Mouse (Mus musculus) layer of hippocampus, adult 2 months (tissue): ENCODE data around the gene Tubb2a. TPM values are rescaled to one million over a fixed set of nuclear protein-coding genes. Genes with fewer than 3 reads are reported as not detected.

ENCODE experiments used
- DNase-seq, 2 experiments: peaks; one replicate each; pipeline ENCODE4 v3.0.0; 2022; ENCODE audit warnings: low spot score in 2 of 2
- H3K27ac ChIP-seq: fragments of 200-600 bp; 2 replicates; pipeline ENCODE4 v1.8.1; 2022
- H3K4me3 ChIP-seq: fragments of 200-600 bp; 2 replicates; pipeline ENCODE4 v1.8.1; 2022; ENCODE audit warnings: mild to moderate bottlenecking
- CTCF ChIP-seq: fragments of 200-600 bp; conservative IDR thresholded peaks from 2 replicates; pipeline ENCODE4 v1.8.1; 2022; ENCODE audit warnings: antibody characterized with exemption, mild to moderate bottlenecking, moderate library complexity
- total RNA-seq, 2 experiments: library from RNA; stranded (reverse); gene quantifications; 2 replicates each; pipeline ENCODE4 v1.2.3; 2021

Tubb2a gene
- total RNA-seq, 2 experiments from 2014 or later: 962 to 1,047 TPM

DNA sequence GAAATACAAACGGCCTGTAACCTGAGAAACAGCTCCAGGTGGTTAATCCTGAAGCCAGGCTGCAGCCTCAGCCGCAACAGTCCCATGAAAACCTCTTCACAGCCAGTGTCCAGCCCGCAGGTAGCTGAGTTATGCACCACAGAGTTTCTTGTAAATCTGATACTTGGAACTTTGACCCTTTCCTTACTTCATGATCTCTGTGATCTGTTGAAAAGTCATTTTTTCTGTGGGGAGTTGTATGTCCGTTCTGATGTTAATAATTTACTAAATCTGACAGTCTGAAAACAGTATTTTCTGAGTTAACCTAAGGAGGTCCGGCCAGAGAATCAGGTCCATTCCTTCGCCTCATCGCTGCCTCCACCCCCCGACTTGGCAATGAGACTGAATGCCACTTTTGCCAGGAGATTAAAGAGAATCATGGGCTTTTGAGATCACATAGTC is 38.9 kb downstream of the Tubb2a start:
- DNase-seq: no peak
- Histone ChIP-seq H3K27ac (no peak overlapping the region), H3K4me3 (peak overlapping the region; percentile 81)
- no peak for TF ChIP-seq CTCF

DNA sequence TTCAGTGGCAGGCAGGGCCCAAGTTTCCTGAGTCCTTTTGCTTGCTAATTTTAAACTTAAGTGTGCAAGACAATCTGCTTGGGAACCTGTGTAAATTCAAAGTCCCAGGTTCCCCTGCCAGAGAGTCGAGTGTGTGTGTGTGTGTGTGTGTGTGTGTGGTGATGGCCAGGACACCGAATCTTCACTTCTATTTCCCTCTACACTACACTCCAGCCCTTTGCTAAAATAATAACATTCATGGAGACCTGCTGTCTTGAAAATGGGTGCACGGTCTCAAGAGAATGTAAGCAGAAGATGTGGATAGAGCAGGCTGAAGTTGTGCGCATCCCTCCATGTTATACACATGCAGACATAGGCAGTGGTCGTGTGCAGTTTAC is 39.8 kb downstream of the Tubb2a start:
- H3K27ac ChIP-seq: peak overlapping the region; percentile 97
- DNase-seq: no peak
- H3K4me3 ChIP-seq: peak overlapping the region; percentile 81
- TF ChIP-seq CTCF: no peak

- DNase-seq: peak; percentile 91 to 93
- H3K4me3 ChIP-seq: peak within 1 kb of the TSS; percentile 81
- TF ChIP-seq CTCF: no peak
- peak within 1 kb of the TSS; percentile 97 for H3K27ac ChIP-seq
Measured at GRCm38 (mm10) chr13:34037172-34038055, 40.4 kb downstream of the Tubb2a start, which contains the start of gene Bphl. Gene Bphl (plus strand): TSS chr13:34037597.

GRCm38 (mm10) chr13:34036726-34037125 is 41.1 kb downstream of the Tubb2a start:
- DNase-seq: no peak
- no peak for TF ChIP-seq CTCF
- Histone ChIP-seq H3K27ac (peak overlapping the region; percentile 97), H3K4me3 (no peak overlapping the region)

DNA sequence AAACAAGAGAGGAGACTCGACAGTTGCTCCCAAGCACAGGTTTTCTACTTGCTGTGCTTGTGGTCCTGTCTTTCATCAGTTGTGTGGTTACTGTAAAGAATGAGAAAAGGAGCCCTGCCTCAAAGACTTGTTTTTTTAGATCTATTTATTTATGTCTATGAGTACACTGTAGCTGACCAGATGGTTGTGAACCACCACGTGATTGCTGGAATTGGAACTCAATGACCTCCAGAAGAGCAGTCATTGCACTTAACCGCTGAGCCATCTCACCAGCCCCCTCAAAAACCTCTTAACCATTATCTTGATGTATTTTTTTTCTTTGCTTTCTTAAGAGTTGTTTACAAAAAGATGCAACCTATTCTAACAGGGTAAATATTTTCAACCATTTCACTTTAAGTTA is 42.4 kb downstream of the Tubb2a start:
- Histone ChIP-seq H3K27ac (no peak overlapping the region), H3K4me3 (no peak overlapping the region)
- DNase-seq: no peak
- no peak for TF ChIP-seq CTCF

DNA sequence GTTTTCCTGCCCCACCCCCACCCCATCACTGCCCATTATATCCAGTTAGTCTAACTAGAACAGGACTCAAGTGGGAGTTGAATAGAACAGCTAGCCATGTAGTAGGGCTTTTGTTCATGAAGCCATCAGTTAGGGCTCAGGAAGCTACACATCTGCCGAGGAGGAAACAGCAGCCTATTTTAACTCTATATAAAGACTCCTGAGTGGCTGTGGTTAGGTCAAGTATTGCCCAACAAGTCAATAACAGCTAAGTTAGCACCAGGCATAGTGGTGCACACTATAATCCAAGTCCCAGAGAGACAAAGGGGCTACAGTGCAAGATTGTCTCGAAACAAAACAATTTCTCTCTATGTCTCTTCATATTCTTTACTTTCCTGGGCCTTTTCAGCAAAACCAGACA is 45.8 kb downstream of the Tubb2a start:
- DNase-seq: no peak
- Histone ChIP-seq H3K27ac (no peak overlapping the region), H3K4me3 (no peak overlapping the region)
- TF ChIP-seq CTCF: no peak

Other genes starting within 250 kb of the Tubb2a start
- not detected for gene Serpinb6e, start 234.6 kb downstream of the Tubb2a start, total RNA-seq
- under 1 TPM; 0.59 to 0.97 TPM for gene Serpinb6c, start 172.3 kb downstream of the Tubb2a start, total RNA-seq
- gene Nqo2, start 113.3 kb downstream of the Tubb2a start, total RNA-seq: 1 to 10 TPM; 7.5 to 9.1 TPM
- gene Ripk1, start 75.6 kb downstream of the Tubb2a start, total RNA-seq: 1 to 10 TPM; 6.9 to 7.3 TPM
- 10 to 100 TPM; 44.5 to 46.0 TPM for gene Serpinb6a, start 75.2 kb downstream of the Tubb2a start, total RNA-seq
- 10 to 100 TPM; 50.8 to 51.9 TPM for gene Bphl, start 40.4 kb downstream of the Tubb2a start, total RNA-seq
- 100 to 1,000 TPM; 227 to 233 TPM for gene Tubb2b, start 52.5 kb upstream of the Tubb2a start, total RNA-seq
- 10 to 100 TPM; 23.7 to 23.9 TPM for gene Psmg4, start 85.0 kb upstream of the Tubb2a start, total RNA-seq